Mouse (Mus musculus) thymus, adult 18-20 months (tissue): Measurements from ENCODE around the gene Cldn1.

Experiments
- DNase-seq, 2 experiments: peaks; one replicate each; pipeline ENCODE4 v3.0.0; 2022; ENCODE audit warnings: mixed read lengths in 2 of 2

Cldn1 gene

GRCm38 (mm10) chr16:26371325-26372053, at the start of gene Cldn1:
TSS of gene Cldn1 (minus strand) at chr16:26371841.
- DNase-seq, result peak; percentile 13 to 16

GRCm38 (mm10) chr16:26418616-26419015, 47.0 kb upstream of the Cldn1 start:
- DNase-seq, result no peak

DNA sequence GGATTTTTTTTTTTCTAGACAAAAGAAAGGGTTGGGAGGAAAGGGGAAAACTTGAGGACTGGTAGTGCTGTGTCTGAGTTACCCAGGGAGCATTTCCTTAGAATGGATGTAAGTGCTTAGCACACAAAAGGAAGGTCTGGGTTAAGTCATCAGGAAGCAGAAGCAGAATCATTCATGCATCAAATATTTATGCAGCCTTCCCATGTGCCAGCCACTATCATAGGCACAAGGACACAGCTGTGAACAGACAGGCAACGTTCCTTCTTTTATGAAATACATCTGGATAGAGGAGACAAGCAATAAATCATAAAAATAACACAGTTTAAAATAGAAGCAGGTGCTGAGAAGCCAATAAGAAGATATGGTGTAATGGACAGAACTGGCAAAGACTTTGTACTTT, 32.4 kb upstream of the Cldn1 start:
- no peak for DNase-seq

DNA sequence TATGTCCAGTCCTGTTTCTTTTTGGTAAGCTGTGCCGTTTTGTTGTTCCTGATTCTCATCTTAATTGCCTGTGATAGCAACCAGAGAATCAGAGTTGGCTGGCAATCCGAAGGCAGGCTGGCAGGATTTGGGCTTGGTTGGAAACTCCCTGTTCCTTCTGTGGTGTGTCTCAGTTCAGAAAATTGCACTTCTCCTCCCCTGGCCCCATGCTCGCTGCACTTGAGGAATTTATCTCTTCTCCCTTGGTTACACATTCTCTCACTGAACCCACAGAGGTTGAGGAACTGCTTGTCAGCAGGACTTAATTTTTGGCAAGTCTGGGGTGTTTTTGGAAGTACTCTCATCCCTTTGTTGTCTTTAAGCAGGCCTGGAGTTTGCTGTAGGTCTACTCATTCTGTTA, 29.3 kb upstream of the Cldn1 start:
- DNase-seq, result no peak

- DNase-seq, result no peak
These were observed 28.9 kb upstream of the Cldn1 start for GRCm38 (mm10) chr16:26400549-26400948.

DNA sequence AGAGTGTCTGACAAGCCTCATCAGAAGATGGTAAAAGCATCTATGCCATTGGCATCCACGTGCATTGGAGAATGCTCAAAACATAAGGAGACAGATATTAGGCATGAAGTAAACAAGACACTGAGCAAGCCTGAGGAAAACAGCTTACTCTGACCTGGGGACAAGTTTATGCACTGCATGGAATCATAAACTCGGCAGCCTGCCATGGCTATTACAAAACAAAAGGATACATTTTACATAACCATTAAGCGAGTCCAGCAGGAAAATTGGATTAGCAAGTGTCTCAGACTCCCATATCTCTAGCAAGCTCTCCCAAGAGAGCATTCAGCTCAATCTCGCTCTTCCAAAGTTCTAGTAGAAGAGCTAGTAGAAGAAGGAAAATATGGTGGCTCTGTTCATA, 19.3 kb upstream of the Cldn1 start:
- DNase-seq, result no peak

- DNase-seq, result no peak
These were observed 14.5 kb upstream of the Cldn1 start for GRCm38 (mm10) chr16:26386159-26386558.

- DNase-seq, result peak in 1 of 2 experiments; percentile 4
These were observed 12.5 kb upstream of the Cldn1 start for GRCm38 (mm10) chr16:26384112-26384649.

GRCm38 (mm10) chr16:26377170-26377569, 5.5 kb upstream of the Cldn1 start:
- no peak for DNase-seq

- DNase-seq, result no peak
These were observed 1.5 kb downstream of the Cldn1 start for GRCm38 (mm10) chr16:26370127-26370526.

DNA sequence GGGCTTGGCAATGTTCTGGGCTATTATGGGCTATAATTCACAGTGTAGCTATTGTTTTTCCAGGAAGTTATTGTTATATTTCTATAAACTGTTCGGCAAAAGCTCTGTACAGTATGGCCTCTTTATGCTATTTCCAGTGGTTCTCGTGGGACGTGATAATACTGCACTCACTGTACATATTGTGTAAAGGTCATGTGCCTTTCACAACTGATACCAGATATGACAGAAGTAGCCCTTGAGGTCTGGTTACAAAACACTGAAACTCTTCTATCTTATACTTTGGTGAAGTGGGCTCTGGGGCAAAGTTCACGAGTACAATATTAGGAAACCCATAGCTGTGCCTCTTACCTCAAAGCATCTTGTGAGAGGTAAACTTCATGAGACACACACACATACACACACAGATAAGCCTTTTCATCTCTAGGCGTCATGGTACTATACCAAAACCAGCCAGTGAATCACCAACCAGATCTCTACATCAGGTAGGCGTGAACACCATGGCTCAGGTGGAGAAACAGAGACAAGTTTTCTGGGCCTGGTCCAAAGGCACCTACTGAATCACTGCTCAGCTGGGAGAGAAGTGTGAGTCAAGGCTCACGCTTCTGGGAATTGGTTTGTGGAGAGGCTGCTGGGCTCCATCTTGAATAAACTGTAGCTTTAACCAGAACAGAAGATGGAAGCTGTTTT, 2.5 kb downstream of the Cldn1 start:
- no peak for DNase-seq

DNA sequence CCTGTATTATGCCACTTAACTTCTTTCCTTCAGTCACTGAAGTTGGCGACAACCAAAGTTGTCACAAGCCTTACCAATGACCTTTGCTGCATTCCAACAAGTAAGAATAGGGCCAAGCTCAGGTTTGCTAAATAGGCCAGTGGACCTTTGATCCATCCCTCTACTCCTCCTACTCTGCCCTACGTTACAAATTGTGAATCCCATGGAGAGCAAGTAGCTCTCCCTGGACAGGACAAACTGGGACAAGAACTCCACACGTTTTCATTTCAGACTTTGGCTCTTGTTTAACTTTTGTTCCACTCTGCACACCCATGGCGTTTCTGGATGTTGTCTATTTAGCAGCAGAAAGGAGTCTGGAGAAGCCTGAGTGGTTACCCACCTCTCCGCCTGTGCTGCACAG, 3.5 kb downstream of the Cldn1 start:
- DNase-seq, result no peak

- no peak for DNase-seq
These were observed 10.9 kb downstream of the Cldn1 start for GRCm38 (mm10) chr16:26360694-26361093.

DNA sequence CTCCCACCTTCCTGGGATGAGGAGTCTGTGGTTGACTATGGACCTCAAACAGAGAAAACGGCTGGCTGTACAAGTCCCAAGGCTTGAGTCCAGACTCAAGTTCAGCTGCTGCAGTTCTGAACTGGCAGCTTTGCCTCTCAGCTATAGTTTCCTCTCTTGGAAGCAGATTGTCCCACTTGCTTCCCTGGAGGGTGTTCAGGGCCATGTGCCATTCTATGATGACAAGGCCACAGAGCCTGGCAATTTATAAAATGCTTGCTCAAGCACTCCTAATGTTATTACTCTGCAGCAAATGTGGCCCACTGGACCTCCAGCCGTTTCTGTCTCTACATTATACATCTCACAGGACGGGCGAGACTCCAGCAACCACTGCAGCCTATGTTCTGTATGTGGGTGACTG, 12.0 kb downstream of the Cldn1 start:
- DNase-seq, result no peak

GRCm38 (mm10) chr16:26358898-26359297, 12.7 kb downstream of the Cldn1 start:
- no peak for DNase-seq

- no peak for DNase-seq
These were observed 13.5 kb downstream of the Cldn1 start for GRCm38 (mm10) chr16:26357863-26358780.

DNA sequence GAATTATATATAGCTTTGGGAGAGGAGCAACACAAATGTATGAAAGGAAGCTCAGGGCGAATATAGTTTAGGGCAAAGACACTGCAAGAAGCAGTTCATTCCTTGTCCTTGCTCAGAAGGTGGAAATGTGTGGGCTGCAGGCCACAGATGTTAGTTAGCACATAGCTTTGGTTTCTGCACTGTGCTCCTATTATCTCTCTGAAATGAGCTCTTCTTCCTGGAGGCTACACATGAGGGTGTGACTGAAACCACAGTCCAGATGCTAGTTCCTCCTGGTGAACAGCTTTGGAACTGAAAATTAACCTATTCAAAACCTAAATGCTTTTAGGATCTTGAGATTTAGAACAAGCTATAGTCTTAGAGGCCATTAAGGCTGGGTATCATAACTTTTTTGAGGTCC, 16.1 kb downstream of the Cldn1 start:
- no peak for DNase-seq

DNA sequence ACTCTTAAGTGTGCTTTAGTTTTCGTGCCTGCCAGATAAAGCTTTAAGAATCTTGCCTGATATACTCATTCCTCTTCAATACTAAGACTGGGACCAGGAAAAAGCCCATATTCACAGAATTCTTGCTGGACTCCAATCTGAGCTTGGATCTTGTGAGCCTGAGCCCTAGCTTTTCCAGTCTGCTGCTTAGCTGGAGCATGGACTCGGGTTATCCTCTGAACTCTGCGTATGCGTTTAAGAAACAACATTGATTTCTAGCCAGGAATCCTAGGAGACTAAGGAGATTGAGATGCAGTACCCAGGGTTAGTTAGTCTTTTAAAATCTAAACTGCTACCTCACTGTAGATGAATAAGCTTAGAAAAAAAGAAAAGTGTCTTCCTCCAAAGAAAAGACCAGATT, 20.9 kb downstream of the Cldn1 start:
- no peak for DNase-seq

DNA sequence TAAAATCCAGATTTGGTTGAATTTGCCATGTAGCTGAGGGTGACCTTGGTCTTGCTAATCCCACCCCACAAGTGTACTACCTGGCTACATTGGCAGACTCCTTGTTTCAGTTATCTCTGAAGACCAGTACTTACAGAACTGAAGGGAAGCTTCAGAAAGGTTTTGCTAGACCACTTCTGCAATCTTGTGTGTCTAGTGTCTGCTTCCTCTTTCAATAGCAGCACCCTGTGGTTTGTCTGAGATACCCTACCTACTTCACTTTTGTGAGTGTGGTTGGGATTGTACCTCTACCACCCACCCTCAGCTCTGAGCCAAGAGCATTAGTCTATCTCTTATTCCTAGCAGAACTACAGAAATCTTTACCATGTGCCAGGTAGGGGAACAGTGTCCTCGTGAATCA, 22.8 kb downstream of the Cldn1 start:
- no peak for DNase-seq

DNA sequence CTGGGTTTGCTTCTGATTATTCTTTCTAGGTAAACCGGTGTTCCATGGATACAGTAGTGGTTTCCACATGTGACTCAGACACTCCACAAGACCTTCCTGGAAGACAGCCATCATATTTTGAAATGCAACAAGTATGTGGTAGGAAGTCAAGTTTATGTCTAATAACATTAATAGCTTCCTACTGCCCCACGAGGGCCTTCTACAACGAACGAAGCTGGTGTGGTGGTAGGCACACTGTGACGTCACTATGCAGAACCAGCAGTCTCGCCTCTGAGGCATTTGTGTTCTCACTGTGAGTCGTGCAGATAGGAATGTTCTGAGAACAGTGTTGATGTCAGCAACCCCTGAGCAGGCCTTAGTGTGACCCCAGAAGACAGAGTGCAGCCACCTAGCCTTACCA, 55.4 kb downstream of the Cldn1 start:
- DNase-seq, result no peak

DNA sequence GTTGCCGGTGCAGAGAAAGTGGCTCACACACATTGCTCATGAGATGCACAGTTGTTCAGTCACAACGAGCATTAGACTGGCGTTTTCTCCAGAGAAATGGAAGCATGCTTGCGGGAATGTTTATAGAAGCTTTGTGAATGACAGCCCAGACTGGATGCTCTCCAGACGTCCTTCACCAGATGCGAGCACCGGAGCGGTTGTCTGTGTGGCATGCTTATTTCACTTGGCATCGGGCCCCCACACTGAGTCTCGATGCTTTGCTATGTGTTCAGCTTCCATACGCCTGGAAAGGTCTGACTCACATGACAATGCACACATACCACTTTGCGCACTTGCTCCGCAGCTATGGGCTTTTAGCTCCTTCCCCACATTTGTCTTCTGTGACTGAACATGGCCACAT, 56.8 kb downstream of the Cldn1 start:
- no peak for DNase-seq

DNA sequence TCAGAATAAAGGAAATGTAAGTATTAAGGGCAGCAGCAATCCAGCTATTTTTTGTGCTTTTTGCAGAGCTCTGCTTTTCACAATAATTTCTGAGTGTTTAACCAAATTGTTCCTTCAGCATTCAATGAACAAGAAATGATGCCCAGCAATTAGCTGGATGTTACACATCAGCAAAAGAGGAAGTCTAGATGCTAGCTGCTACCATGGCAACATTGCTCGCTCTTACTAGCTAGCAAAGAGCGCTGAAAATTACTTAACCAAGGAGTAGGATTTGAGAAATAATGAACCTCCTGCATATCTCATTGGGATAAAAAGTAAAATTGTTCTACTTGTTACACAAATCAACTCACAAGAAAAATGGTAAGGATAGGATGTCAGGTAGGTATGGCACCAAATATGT, 62.2 kb downstream of the Cldn1 start:
- no peak for DNase-seq
